Mouse (Mus musculus) layer of hippocampus, adult 2 months (tissue): Measurements from ENCODE around the gene Limk2. TPM values are rescaled to one million over a fixed set of nuclear protein-coding genes. Genes with fewer than 3 reads are reported as not detected.

Experiments used
- DNase-seq, 2 experiments: peaks; one replicate each; pipeline ENCODE4 v3.0.0; 2022; ENCODE audit warnings: low spot score in 2 of 2
- H3K27ac ChIP-seq: fragments of 200-600 bp; 2 replicates; pipeline ENCODE4 v1.8.1; 2022
- H3K4me3 ChIP-seq: fragments of 200-600 bp; 2 replicates; pipeline ENCODE4 v1.8.1; 2022; ENCODE audit warnings: mild to moderate bottlenecking
- CTCF ChIP-seq: fragments of 200-600 bp; conservative IDR thresholded peaks from 2 replicates; pipeline ENCODE4 v1.8.1; 2022; ENCODE audit warnings: antibody characterized with exemption, mild to moderate bottlenecking, moderate library complexity
- total RNA-seq, 2 experiments: library from RNA; stranded (reverse); gene quantifications; 2 replicates each; pipeline ENCODE4 v1.2.3; 2021

Limk2 gene
- total RNA-seq, 2 experiments from 2014 or later, result 97.6 to 117 TPM

DNA sequence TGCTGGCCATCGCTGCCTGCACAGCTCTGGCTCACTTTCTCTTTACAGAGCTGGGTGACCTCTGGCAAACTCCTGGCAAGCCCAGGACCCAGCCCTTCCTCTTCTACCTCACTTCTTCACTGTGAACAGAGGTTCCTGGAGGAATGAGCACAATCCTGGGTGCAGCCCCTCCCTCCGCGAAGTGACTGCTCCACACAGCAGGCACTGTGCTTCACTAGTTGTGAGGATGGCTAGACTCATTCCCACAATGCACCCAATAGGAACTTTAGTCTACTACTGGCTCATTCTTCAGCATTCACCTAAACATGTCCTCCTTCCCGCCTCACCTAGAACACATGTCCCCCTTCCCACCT is 59.7 kb downstream of the Limk2 start:
- no peak for TF ChIP-seq CTCF
- no peak overlapping the region for H3K4me3 ChIP-seq
- peak overlapping the region; percentile 10; the same call in 1 of the 2 replicates for H3K27ac ChIP-seq
- no peak for DNase-seq

DNA sequence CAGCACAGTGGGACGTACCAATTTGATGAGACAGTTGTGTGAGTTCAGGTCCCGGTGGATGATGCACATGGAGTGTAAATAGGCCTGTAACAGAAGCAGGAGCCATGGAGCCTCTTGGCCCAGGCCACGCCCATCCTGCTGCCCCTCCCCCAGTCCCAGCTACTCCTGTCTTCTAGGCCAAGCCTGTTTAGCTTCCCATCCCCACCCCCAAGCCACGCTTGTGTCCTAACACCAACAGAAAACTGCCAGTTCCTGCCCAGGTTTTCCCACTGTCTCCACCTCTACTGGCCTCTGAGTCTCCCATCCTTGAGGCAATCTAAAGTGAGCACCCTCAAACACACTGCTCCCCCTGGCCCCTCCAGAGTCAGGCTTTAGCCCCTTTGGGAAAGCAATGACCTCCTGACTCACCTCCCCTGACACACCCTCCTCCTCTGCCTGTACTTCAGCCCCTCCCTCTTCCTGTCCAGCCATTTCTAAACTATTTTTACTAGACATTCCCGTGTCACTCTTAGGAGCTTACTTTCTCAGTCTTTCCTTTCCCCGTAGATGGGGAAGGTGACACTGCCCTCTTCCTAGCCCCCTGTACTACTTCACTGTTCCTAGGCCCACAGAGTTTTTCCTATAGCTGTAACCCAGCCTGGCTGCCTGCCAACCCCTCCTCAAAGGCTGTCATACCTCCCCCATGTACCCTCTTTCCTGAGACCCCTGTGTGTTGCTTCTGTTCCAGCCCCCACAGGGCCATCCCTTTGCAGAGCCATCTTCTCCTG is 60.2 kb downstream of the Limk2 start:
- peak overlapping the region; percentile 10; the same call in 1 of the 2 replicates for H3K27ac ChIP-seq
- no peak for TF ChIP-seq CTCF
- no peak overlapping the region for H3K4me3 ChIP-seq
- DNase-seq, result no peak

DNA sequence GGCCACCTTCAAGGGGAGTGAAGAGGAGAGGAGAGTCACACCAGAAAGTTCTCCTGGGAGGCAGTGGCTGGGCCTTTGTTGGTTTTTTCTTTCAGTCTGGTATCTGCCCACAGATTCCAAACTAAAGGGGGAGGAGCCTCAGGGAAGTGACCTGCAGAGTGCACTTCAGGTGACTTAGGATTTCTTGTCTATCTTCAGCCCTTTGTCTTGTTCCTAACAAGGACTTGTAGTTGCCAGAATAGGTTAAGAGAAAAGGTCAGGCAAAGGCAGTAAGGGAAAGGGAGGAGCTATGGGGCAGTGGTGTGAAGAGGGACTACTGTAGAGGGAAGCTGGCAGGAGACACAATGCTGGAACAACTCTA is 61.2 kb downstream of the Limk2 start:
- no peak for DNase-seq
- peak overlapping the region; percentile 46; the same call in 1 of the 2 replicates for H3K27ac ChIP-seq
- no peak overlapping the region for H3K4me3 ChIP-seq
- TF ChIP-seq CTCF, result no peak

DNA sequence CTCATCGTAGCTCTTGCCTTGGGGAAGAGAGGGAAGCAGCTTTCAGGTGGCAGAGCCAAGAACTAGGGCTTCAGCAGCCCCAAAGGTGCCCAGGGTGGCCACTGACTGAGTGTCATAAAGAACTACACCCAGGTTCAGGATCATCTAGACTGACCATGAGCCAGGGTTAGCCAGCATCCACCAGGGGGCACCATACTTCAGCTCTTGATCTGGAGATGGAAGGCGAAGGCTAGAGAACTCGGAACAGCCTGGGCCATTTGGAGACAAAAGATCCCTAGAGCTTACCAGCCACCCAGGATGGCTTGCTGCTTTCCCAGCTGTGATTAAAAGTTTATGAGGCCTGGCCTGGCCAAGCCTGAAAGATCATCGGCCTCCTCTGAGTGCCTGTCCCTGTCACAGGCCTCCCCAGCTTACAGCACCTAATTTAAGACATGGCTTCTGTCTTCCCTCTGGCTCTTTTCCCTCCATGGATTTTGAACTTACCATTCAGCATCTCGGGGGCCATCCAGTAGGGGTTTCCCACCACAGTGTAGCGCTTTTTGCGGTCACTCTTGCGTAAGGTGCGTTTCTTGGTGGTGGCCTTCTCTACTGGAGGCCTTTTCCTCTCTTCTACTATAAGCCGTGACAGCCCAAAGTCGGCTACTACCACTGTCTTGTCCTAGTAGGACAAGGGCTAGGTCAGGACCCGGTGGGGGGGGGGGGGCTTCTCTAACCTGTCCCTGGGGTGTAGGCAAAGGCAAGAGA is 61.7 kb downstream of the Limk2 start:
- TF ChIP-seq CTCF, result peak; percentile 96
- H3K4me3 ChIP-seq, result no peak overlapping the region
- peak overlapping the region; percentile 46; the same call in 1 of the 2 replicates for H3K27ac ChIP-seq
- peak; percentile 79 to 93 for DNase-seq

DNA sequence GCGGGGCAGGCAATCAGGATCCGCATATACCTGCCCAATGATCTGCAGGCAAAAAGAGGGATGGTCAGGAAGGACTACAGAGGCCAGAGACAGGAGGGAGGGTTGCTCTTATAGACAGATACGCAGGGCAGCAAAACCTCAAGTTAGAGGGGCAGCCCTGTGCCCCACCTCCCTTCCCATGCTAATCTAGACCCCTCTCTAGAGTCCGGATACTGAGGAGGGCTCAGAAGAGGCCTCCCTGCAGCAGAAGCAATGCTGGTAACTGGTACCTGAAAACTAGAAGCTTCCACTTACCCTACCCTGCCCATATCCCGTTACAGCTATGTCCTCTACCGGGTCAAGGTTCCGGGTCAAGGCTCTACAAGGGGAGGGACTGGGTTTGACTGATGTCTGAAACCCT is 62.6 kb downstream of the Limk2 start:
- Histone ChIP-seq H3K4me3 (no peak overlapping the region), H3K27ac (no peak overlapping the region)
- no peak for TF ChIP-seq CTCF
- DNase-seq, result no peak

DNA sequence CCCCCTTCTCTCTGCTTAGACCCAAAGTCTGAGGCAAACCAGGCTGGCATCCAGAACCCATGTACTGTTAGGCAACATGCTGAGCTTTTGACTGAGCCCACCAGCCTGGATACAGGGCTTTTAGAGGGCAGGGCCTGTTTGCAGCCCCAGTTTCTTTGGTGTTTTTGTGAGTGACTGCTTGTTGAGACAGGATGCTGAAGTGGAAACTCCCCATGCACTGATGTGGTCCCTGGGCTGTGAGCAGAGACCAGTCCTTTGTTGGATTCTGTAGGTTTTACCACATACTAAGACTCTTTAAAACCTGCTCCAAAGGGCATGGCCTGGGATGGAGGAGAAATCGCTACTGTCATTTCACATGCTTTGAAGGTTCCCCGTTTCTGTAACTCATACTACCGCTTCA is 64.1 kb downstream of the Limk2 start:
- DNase-seq, result no peak

DNA sequence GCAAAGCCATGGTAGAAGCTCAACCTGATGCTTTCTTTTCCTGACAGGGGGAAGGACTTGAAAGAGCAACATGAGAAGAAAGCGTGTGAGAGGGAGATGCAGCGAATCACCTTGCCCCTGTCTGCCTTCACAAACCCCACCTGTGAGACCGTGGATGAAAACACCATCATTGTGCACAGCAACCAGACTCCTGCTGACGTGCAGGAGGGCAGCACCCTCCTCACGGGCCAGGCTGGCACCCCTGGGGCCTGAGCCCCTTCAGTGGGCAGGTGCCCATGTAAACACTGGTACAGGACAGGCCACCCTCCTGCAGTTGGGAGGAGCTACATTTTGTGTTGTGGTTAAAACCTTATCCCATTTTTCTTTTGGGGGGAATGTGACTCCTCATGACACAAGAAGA is 67.5 kb downstream of the Limk2 start:
- Histone ChIP-seq H3K4me3 (no peak overlapping the region), H3K27ac (no peak overlapping the region)
- no peak for TF ChIP-seq CTCF
- no peak for DNase-seq

More for the DNA sequence above, 64.1 kb downstream of the Limk2 start:
- Histone ChIP-seq H3K27ac (no peak overlapping the region), H3K4me3 (no peak overlapping the region)
- no peak for TF ChIP-seq CTCF

DNA sequence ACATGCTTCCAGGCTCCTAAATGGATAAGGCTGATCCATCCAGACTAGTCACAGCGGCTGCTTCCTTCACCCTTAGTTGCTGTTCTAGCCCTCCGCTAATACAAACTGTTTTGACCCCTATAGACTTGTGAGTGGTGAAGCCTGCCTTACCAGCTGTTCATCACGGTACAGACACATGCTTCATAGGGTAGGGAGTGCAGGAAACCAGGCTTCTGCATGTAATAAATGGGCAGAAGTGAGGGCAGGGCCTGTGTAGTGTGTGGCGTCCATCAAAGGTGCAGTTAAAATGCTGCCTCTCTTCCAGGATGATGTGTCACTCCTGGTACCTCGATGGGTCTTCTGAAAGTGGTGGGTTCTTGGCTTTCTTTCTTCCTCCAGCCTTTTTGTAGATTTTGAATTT is 71.0 kb downstream of the Limk2 start:
- TF ChIP-seq CTCF, result no peak
- Histone ChIP-seq H3K27ac (peak overlapping the region; percentile 89), H3K4me3 (no peak overlapping the region)
- no peak for DNase-seq

DNA sequence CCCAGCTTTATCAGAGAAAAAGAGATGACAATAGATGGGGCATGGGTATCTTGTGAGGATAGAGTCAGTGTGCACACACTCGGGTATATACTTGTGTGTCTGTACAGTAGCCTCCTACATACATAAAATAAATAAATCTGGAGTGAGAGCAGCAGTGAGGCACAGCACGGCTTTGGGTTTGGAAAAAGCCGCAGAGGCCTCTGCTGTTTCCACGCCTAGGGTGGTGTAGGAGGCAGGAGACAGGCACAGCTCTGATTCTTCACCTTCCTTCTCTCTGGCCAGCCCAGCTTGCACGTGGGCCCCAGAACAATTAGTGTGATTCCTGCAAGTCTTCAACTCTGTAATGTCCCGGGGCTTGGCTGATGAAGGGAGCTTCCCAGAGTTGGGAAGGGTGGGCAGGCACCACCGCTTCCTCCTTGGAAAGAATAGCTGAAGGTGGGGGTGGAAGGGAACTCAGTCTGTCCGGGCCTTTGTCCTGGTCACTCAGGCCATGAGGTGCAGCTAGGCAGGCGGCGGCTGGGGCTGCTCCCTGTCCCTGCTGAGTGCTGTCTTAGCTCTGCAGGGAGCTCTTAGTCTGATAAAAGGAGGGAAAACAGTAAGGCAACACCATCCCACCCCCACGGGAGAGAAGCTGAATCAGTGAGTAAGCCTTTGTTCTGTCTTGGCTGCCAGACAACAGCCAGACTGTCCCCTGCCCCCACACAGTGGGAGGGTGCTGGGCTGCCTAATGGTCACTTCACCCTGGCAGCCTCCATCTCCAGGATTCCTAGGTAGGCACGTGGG is 71.6 kb downstream of the Limk2 start:
- no peak for TF ChIP-seq CTCF
- DNase-seq, result peak; percentile 68 to 83
- no peak overlapping the region for H3K4me3 ChIP-seq
- H3K27ac ChIP-seq, result peak overlapping the region; percentile 89

DNA sequence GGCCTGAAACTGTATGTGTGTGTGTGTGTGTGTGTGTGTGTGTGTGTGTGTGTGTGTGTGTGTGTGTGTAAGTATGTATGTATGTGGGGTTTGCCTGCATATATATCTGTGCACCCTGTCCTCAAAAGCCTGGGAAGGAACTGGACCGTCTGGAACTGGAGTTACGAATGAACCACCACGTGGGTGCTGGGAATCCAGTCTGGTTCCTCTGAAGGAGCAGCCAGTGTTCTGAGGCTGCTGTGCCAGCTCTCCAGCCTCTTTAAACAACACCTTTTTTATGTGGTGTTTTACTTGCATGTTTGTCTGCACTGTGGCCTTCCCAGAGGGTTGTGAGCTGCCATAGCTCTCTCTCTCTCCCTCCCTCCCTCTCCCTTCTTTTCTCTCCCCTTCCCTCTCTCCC is 72.4 kb downstream of the Limk2 start:
- no peak for DNase-seq
- Histone ChIP-seq H3K4me3 (no peak overlapping the region), H3K27ac (peak overlapping the region; percentile 89; the same call in 1 of the 2 replicates)
- no peak for TF ChIP-seq CTCF

DNA sequence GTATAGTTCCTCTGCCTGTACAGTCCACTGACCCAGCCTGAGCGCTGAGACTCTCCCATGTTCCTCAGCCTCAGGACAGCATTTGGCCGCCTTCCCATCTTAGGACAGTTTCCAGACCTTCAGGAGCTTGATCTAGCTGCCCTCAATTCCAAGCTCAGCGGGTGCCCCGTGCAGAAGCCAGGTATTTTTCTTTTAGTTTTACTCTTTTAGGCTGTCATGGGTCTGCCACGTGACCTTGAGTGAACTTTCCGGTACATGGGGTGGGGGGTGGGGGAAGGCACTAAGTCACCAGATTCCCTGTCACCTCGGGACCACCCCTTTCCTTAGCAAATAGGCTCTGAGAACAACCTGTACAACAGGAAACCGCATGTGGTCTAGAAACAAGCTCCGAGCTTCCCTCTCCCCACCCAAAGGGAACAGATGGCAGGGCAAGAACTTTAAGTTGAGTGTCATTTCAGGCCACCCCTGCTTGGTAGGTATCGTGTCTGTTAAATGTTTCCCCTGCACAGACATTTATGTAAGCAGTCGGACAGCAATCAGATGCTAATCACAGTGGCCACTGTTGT is 73.3 kb downstream of the Limk2 start:
- Histone ChIP-seq H3K4me3 (no peak overlapping the region), H3K27ac (peak overlapping the region; percentile 79)
- no peak for DNase-seq
- TF ChIP-seq CTCF, result no peak

DNA sequence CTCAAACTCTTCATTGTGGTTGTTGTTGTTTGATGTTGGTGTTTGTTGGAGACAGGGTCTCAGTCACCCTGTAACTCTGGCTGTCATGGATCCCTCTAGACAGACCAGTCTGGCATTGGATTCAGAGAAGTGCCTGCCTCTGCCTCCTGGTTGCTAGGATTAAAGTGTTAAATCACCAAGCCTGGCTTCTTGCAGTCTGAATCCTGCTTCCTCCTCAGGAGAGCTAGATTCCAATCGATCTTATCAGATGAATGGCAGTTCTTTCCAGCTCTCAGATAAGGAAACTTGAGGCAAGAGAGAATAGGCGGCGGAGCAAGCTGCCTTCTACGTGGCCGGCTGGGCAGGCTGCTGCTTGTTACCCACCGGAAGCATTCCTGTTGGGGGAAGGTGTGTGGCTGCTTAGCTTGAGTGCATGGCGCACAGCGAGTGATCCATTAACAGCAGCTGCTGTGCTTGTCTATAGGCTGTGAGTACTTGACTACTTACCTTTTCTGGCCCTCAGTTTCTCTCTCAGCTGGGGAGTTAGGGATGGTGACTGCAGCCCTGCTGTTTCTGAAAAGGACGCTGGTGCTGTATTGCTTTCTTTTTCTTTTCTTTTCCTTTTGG is 74.2 kb downstream of the Limk2 start:
- H3K27ac ChIP-seq, result peak overlapping the region; percentile 79

More for the DNA sequence above, 74.2 kb downstream of the Limk2 start:
- H3K4me3 ChIP-seq, result no peak overlapping the region
- no peak for DNase-seq
- TF ChIP-seq CTCF, result no peak
